Mouse (Mus musculus): ENCODE measurements around the gene Lrrn2. TPM values are rescaled to one million over a fixed set of nuclear protein-coding genes. Genes with fewer than 3 reads are reported as not detected.
"Not testable (repeated sequence)": the region's sequence is repeated elsewhere in the genome, so short reads cannot be mapped to it uniquely, and the experiment has no call there.

Gene Lrrn2
- polyA plus RNA-seq, 1 experiment from 2014 or later, result 0.55 TPM

DNA sequence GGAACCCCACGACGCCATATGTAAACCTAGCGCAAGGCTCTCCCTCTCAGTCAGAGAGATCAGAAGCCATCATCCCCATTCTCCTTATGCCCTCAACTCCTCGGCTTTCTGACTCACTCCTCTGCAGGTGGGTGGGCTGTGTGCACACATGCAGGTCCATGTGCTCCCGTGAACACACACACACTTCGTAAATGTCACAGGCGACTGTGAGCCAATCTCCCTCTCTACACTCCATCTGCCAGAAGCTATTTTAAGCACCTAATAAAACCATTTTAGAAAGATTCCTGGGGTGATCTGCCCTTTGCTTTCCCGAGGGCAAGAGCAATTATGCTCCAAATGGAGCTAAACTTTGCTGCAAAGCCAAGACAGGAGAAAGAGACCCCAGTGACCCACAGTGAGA, 65.8 kb downstream of the Lrrn2 start:
- Histone ChIP-seq H3K27ac (no peak overlapping the region), H3K27me3 (replicated peaks) (no peaks in the 10 kb centered on the region), H3K36me3 (no peaks in the 10 kb centered on the region), H3K9me3 (replicated peaks) (no peaks in the 10 kb centered on the region), H3K4me1 (no peaks in the 10 kb centered on the region), H3K4me2 (no peak overlapping the region), H3K9ac (no peak overlapping the region), H3K4me3 (no peak overlapping the region)
- WGBS (ENCODE audit: insufficient replicate concordance), result 67% methylated on average over 8 of the region's 8 CpGs
- no peak for ATAC-seq

- Histone ChIP-seq H3K27ac (no peak overlapping the region), H3K27me3 (replicated peaks) (no peaks in the 10 kb centered on the region), H3K9me3 (replicated peaks) (no peaks in the 10 kb centered on the region), H3K36me3 (no peaks in the 10 kb centered on the region), H3K4me3 (no peak overlapping the region), H3K4me2 (no peak overlapping the region), H3K4me1 (no peaks in the 10 kb centered on the region), H3K9ac (no peak overlapping the region)
- WGBS (ENCODE audit: insufficient replicate concordance), result 53% methylated on average over 7 of the region's 7 CpGs
- no peak for ATAC-seq
Observed at GRCm38 (mm10) chr1:132947811-132948210, 67.7 kb downstream of the Lrrn2 start.

DNA sequence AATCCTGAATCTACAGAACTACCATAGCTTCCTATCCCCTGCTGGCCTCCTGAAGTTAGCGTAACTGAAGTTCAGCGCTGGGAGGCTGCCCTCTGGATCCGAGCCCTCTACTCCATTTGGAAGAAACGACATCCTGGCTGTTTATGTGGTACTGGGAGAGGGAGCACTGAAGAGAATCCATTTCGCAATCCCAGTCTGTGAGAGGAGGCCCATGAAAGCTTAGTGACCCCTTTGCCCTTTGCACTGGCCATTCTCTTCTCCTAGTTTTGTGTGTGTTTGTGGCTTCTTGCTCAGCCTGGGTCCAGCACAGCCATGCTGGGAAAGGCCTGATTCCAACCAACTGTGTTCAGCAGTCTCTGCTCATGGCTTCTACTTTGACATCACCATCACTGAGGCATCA, 76.7 kb downstream of the Lrrn2 start:
- no peak for ATAC-seq
- H3K27me3 ChIP-seq (replicated peaks), result no peaks in the 10 kb centered on the region
- H3K4me1 ChIP-seq, result no peaks in the 10 kb centered on the region
- no peak overlapping the region for H3K4me3 ChIP-seq
- H3K27ac ChIP-seq, result no peak overlapping the region
- no peak overlapping the region for H3K9ac ChIP-seq
- H3K9me3 ChIP-seq (replicated peaks), result no peaks in the 10 kb centered on the region
- H3K36me3 ChIP-seq, result no peaks in the 10 kb centered on the region
- 61% methylated on average over 5 of the region's 5 CpGs for WGBS (ENCODE audit: insufficient replicate concordance)
- H3K4me2 ChIP-seq, result no peak overlapping the region

- ATAC-seq, result no peak
- Histone ChIP-seq H3K9me3 (replicated peaks) (no peaks in the 10 kb centered on the region), H3K4me3 (no peak overlapping the region), H3K4me2 (no peak overlapping the region), H3K9ac (no peak overlapping the region), H3K36me3 (no peaks in the 10 kb centered on the region), H3K27me3 (replicated peaks) (no peaks in the 10 kb centered on the region), H3K4me1 (no peaks in the 10 kb centered on the region), H3K27ac (no peak overlapping the region)
- 84% methylated on average over 3 of the region's 3 CpGs for WGBS (ENCODE audit: insufficient replicate concordance)
Observed at GRCm38 (mm10) chr1:132961751-132962150, 81.7 kb downstream of the Lrrn2 start.

GRCm38 (mm10) chr1:132964106-132964505, 84.0 kb downstream of the Lrrn2 start:
- Histone ChIP-seq H3K27me3 (replicated peaks) (no peaks in the 10 kb centered on the region), H3K4me2 (no peak overlapping the region), H3K9me3 (replicated peaks) (no peaks in the 10 kb centered on the region), H3K9ac (no peak overlapping the region), H3K36me3 (no peaks in the 10 kb centered on the region), H3K27ac (no peak overlapping the region), H3K4me1 (no peaks in the 10 kb centered on the region), H3K4me3 (no peak overlapping the region)
- WGBS (ENCODE audit: insufficient replicate concordance), result 65% methylated on average over 2 of the region's 2 CpGs
- ATAC-seq, result no peak

GRCm38 (mm10) chr1:132964691-132965090, 84.6 kb downstream of the Lrrn2 start:
- Histone ChIP-seq H3K27me3 (replicated peaks) (no peaks in the 10 kb centered on the region), H3K4me3 (no peak overlapping the region), H3K9me3 (replicated peaks) (no peaks in the 10 kb centered on the region), H3K4me1 (no peaks in the 10 kb centered on the region), H3K4me2 (no peak overlapping the region), H3K9ac (no peak overlapping the region), H3K36me3 (no peaks in the 10 kb centered on the region), H3K27ac (no peak overlapping the region)
- ATAC-seq, result no peak
- 58% methylated on average over 4 of the region's 4 CpGs for WGBS (ENCODE audit: insufficient replicate concordance)

- no peaks in the 10 kb centered on the region for H3K36me3 ChIP-seq
- H3K4me2 ChIP-seq, result no peak overlapping the region
- H3K27me3 ChIP-seq (replicated peaks), result peaks cover 4% of the 10 kb centered on the region; the same call in 1 of the 2 replicates
- no peak overlapping the region for H3K9ac ChIP-seq
- H3K4me1 ChIP-seq, result no peaks in the 10 kb centered on the region
- 16% methylated on average over 6 of the region's 6 CpGs for WGBS (ENCODE audit: insufficient replicate concordance)
- ATAC-seq, result no peak
- H3K27ac ChIP-seq, result no peak overlapping the region
- no peak overlapping the region for H3K4me3 ChIP-seq
- H3K9me3 ChIP-seq (replicated peaks), result no peaks in the 10 kb centered on the region
Observed at GRCm38 (mm10) chr1:132968659-132969058, 88.6 kb downstream of the Lrrn2 start.

- no peaks in the 10 kb centered on the region for H3K4me1 ChIP-seq
- H3K9me3 ChIP-seq (replicated peaks), result no peaks in the 10 kb centered on the region
- H3K27me3 ChIP-seq (replicated peaks), result peaks cover 2% of the 10 kb centered on the region; the same call in 1 of the 2 replicates
- no peak overlapping the region for H3K4me2 ChIP-seq
- peaks cover 22% of the 10 kb centered on the region for H3K36me3 ChIP-seq
- H3K9ac ChIP-seq, result no peak overlapping the region
- WGBS (ENCODE audit: insufficient replicate concordance), result 40% methylated on average over 1 of the region's 1 CpGs
- H3K4me3 ChIP-seq, result no peak overlapping the region
- no peak for ATAC-seq
- no peak overlapping the region for H3K27ac ChIP-seq
Observed at GRCm38 (mm10) chr1:132977402-132977801, 97.3 kb downstream of the Lrrn2 start.

- H3K4me3 ChIP-seq, result no peak overlapping the region
- no peaks in the 10 kb centered on the region for H3K27me3 ChIP-seq (replicated peaks)
- no peak overlapping the region for H3K27ac ChIP-seq
- no peak for ATAC-seq
- peaks cover 58% of the 10 kb centered on the region for H3K36me3 ChIP-seq
- no peaks in the 10 kb centered on the region for H3K4me1 ChIP-seq
- H3K9me3 ChIP-seq (replicated peaks), result no peaks in the 10 kb centered on the region
- no peak overlapping the region for H3K4me2 ChIP-seq
- no peak overlapping the region for H3K9ac ChIP-seq
- WGBS (ENCODE audit: insufficient replicate concordance), result 73% methylated on average over 6 of the region's 6 CpGs
Observed at GRCm38 (mm10) chr1:132981232-132981631, 101.2 kb downstream of the Lrrn2 start.

DNA sequence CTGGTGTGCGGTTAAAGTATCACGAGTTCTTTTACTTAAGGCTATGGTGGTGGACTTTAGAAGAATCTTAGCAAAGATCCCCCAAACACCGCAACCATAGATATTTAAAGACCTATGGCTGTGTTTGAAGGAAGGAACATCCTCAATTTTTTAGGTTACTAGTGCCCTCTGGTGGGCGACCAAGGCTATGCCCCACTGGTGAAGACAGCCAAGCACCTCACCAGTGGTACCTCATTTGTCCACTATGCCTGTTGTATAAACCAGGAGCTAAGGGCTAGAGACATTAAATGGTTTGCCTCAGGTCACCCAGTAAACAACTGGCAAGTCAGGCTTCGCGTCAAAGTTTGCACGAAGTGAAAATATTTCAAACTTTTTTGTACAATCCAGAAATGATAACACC, 102.7 kb downstream of the Lrrn2 start:
- Histone ChIP-seq H3K36me3 (peaks cover 71% of the 10 kb centered on the region), H3K9me3 (replicated peaks) (no peaks in the 10 kb centered on the region), H3K4me1 (no peaks in the 10 kb centered on the region), H3K9ac (no peak overlapping the region), H3K27ac (no peak overlapping the region), H3K4me2 (no peak overlapping the region), H3K27me3 (replicated peaks) (no peaks in the 10 kb centered on the region), H3K4me3 (no peak overlapping the region)
- 64% methylated on average over 7 of the region's 7 CpGs for WGBS (ENCODE audit: insufficient replicate concordance)
- no peak for ATAC-seq

- H3K4me2 ChIP-seq; H3K9ac ChIP-seq; H3K9me3 ChIP-seq (replicated peaks); H3K4me3 ChIP-seq; H3K27ac ChIP-seq; H3K27me3 ChIP-seq (replicated peaks): not testable (repeated sequence)
- peaks cover 96% of the 10 kb centered on the region for H3K36me3 ChIP-seq
- peaks cover 11% of the 10 kb centered on the region for H3K4me1 ChIP-seq
- WGBS (ENCODE audit: insufficient replicate concordance), result 68% methylated on average over 12 of the region's 12 CpGs
- peak; percentile 49; the same call in 1 of the 2 replicates for ATAC-seq
Observed at GRCm38 (mm10) chr1:132988556-132989459, 108.7 kb downstream of the Lrrn2 start.

All from liver, embryonic 12.5 days (tissue).